Mouse (Mus musculus) cerebellum, adult 2 months (tissue): ENCODE measurements at regions not wholly inside any gene's neighbourhood (a gene's known extent, or its start where the extent isn't known, plus 50 kb on each side); places are given as distances from the start of the nearest gene placed in this dataset.

ENCODE experiments used
- DNase-seq, 2 experiments: peaks; one replicate each; pipeline ENCODE4 v3.0.0; 2021
- H3K27ac ChIP-seq: fragments of 200-500 bp; 2 replicates; pipeline ENCODE4 v1.5.1; 2012; ENCODE audit warnings: low read length, control low read depth, inconsistent platforms; ENCODE audit not compliant: insufficient read depth
- H3K27me3 ChIP-seq: fragments of 200-500 bp; 2 replicates; pipeline ENCODE4 v1.6.1; 2012; ENCODE audit warnings: inconsistent platforms, mild to moderate bottlenecking, low read length, moderate library complexity; ENCODE audit not compliant: control insufficient read depth, insufficient read depth
- H3K4me1 ChIP-seq: fragments of 200-500 bp; 2 replicates; pipeline ENCODE4 v1.6.1; 2011; ENCODE audit warnings: low read length; ENCODE audit not compliant: control insufficient read depth, insufficient read depth
- H3K4me3 ChIP-seq: fragments of 200-500 bp; replicated peaks from 2 replicates; pipeline ENCODE3; 2011; ENCODE audit warnings: mild to moderate bottlenecking, low read depth, low read length, control low read depth; ENCODE audit not compliant: insufficient read depth
- CTCF ChIP-seq: fragments of 200-500 bp; IDR thresholded peaks from 2 replicates; pipeline ENCODE4 v1.5.1; 2011; ENCODE audit warnings: low read depth, mild to moderate bottlenecking, control low read depth, low read length, moderate library complexity, borderline replicate concordance; ENCODE audit not compliant: insufficient read depth
- POLR2A ChIP-seq: fragments of 200-500 bp; IDR thresholded peaks from 2 replicates; pipeline ENCODE4 v1.6.1; 2011; ENCODE audit warnings: low read length, control low read depth, borderline replicate concordance; ENCODE audit not compliant: insufficient read depth
- WGBS: fragments of 180-500 bp; shearing (Covaris S2); methylation state at CpG from one replicate; pipeline ENCODE4 v1.1.7; 2018; 5-methylcytosine and 5-hydroxymethylcytosine counted together

DNA sequence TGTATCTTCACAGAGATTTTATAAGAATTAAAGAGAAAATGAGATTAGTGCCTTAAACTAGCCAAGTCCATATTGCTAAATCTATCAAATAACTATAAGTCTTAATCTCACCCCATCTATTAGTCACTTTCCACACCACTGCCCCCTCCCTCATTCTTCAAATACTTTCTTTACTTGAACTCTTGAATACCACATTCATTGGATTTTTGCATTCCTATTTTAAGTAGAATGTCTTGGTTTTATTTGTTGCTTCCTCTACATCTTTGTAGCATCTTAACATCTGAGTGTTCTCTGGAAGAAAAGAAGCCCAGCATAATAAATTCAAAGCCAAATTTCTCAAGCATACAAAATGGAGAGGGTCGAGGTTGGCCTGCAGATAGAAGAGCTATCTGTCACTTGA lies 200.9 kb upstream of the Thbs1 start:
- no peak overlapping the region for H3K27ac ChIP-seq
- WGBS = 38% methylated on average over 1 of the region's 1 CpGs

GRCm38 (mm10) chr2:117912722-117913121 lies 199.0 kb upstream of the Thbs1 start:
- DNase-seq = no peak
- H3K4me3 ChIP-seq = no peak overlapping the region
- H3K27ac ChIP-seq = no peak overlapping the region
- no peaks in the 10 kb centered on the region for H3K4me1 ChIP-seq
- no peaks in the 10 kb centered on the region for H3K27me3 ChIP-seq
- WGBS = 57% methylated on average over 2 of the region's 2 CpGs
- no peak for TF ChIP-seq POLR2A
- TF ChIP-seq CTCF = no peak

More for the DNA sequence above, 200.9 kb upstream of the Thbs1 start:
- Histone ChIP-seq H3K4me3 (no peak overlapping the region), H3K4me1 (no peaks in the 10 kb centered on the region), H3K27me3 (no peaks in the 10 kb centered on the region)
- DNase-seq = no peak
- TF ChIP-seq POLR2A = no peak
- no peak for TF ChIP-seq CTCF

GRCm38 (mm10) chr2:117913846-117914245 lies 197.8 kb upstream of the Thbs1 start:
- 97% methylated on average over 4 of the region's 4 CpGs for WGBS
- no peak for TF ChIP-seq POLR2A
- TF ChIP-seq CTCF = no peak
- no peaks in the 10 kb centered on the region for H3K27me3 ChIP-seq
- no peaks in the 10 kb centered on the region for H3K4me1 ChIP-seq
- H3K27ac ChIP-seq = no peak overlapping the region
- no peak overlapping the region for H3K4me3 ChIP-seq
- no peak for DNase-seq

- Histone ChIP-seq H3K4me3 (no peak overlapping the region), H3K4me1 (no peaks in the 10 kb centered on the region), H3K27ac (no peak overlapping the region), H3K27me3 (no peaks in the 10 kb centered on the region)
- TF ChIP-seq CTCF = no peak
- no peak for TF ChIP-seq POLR2A
- 92% methylated on average over 2 of the region's 2 CpGs for WGBS
- no peak for DNase-seq
Measured at GRCm38 (mm10) chr2:117915821-117916220, 195.9 kb upstream of the Thbs1 start.

DNA sequence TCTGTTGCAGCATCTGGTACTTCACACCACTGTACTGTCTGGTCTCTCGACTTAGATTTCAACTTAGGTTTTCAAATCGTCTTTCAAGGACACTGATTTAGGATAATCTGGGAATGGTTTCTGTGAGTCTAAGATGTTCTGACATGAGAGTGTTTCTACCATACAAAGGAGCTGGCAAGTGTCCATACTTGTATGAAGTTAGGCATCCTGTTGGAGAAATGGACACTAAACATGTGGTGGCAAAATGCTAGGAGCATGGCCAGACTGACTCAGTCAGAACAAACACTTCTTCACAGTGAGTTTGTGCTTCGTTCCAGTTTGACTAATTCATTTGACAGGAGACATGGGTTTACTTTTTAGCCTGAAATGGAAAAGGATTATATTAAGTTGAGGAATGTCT lies 194.5 kb upstream of the Thbs1 start:
- Histone ChIP-seq H3K4me3 (no peak overlapping the region), H3K27me3 (no peaks in the 10 kb centered on the region), H3K4me1 (no peaks in the 10 kb centered on the region), H3K27ac (no peak overlapping the region)
- WGBS = 44% methylated on average over 3 of the region's 3 CpGs
- TF ChIP-seq POLR2A (no peak), CTCF (no peak)
- no peak for DNase-seq

DNA sequence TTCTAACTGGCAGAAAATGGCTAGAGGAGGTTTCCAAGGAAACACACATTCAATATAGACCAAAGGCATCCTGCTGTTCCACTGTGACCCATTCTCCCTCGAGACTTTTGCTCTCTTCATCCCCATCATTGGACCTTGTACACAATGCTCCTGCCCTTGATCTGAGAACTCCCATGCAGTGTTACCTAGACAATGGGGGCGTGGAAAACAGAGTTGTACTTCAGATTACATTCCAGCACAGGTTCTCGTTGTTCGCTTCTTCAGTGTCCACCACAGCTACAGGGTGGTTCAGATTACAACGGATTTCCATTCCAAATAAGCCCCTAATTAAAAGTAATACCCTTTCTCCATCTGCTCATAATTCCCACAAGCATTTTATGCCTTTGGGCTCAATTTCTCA lies 186.8 kb upstream of the Thbs1 start:
- WGBS = 17% methylated on average over 5 of the region's 5 CpGs
- no peak for DNase-seq
- Histone ChIP-seq H3K4me3 (no peak overlapping the region), H3K27me3 (no peaks in the 10 kb centered on the region), H3K4me1 (no peaks in the 10 kb centered on the region), H3K27ac (no peak overlapping the region)
- no peak for TF ChIP-seq POLR2A
- no peak for TF ChIP-seq CTCF

DNA sequence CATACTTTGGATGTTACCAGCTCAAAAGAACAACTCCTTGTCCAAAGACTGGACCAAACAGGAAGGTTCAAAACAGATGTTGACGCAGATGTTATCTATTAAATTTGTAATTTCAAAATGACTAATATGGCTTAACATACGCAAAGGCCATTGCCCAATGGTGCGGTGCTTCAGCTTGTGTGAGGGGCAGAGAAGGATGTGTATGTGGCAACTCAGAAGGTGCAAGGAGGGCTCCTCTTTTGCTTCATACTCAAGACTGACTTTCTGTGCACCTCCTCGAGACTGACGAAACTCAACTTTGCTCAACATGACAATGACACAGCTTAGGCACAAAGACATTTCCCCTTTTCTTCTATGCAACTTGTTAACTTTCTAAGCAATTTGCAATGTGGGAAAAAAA lies 186.3 kb upstream of the Thbs1 start:
- 95% methylated on average over 5 of the region's 5 CpGs for WGBS
- no peak overlapping the region for H3K4me3 ChIP-seq
- no peak for DNase-seq
- no peak overlapping the region for H3K27ac ChIP-seq
- H3K27me3 ChIP-seq = no peaks in the 10 kb centered on the region
- no peaks in the 10 kb centered on the region for H3K4me1 ChIP-seq
- TF ChIP-seq POLR2A = no peak
- TF ChIP-seq CTCF = no peak

- WGBS = 20% methylated on average over 6 of the region's 6 CpGs
- H3K27ac ChIP-seq = no peak overlapping the region
- DNase-seq = no peak
- no peaks in the 10 kb centered on the region for H3K4me1 ChIP-seq
- no peaks in the 10 kb centered on the region for H3K27me3 ChIP-seq
- no peak overlapping the region for H3K4me3 ChIP-seq
- TF ChIP-seq POLR2A (no peak), CTCF (no peak)
Measured at GRCm38 (mm10) chr2:117928062-117928461, 183.6 kb upstream of the Thbs1 start.
